Mouse (Mus musculus) R1 (cell line): Measurements from ENCODE around the gene Cyp46a1.
A peak's percentile ranks its signal among the peaks of the same experiment; 100 is the strongest.

Experiments
- DNase-seq: peaks from one replicate; pipeline ENCODE4 v3.0.0-alpha.2; 2018; ENCODE audit warnings: low read depth, low spot score

The Cyp46a1 gene

GRCm38 (mm10) chr12:108363796-108364195 is 29.6 kb downstream of the Cyp46a1 start:
- peak; percentile 76 for DNase-seq

GRCm38 (mm10) chr12:108365340-108365739 is 31.2 kb downstream of the Cyp46a1 start:
- no peak for DNase-seq

GRCm38 (mm10) chr12:108365868-108366267 is 31.7 kb downstream of the Cyp46a1 start:
- no peak for DNase-seq

- no peak for DNase-seq
Measured at GRCm38 (mm10) chr12:108367909-108368308, 33.7 kb downstream of the Cyp46a1 start.

- DNase-seq = no peak
Measured at GRCm38 (mm10) chr12:108368921-108369320, 34.7 kb downstream of the Cyp46a1 start.

- no peak for DNase-seq
Measured at GRCm38 (mm10) chr12:108370596-108371428, 36.6 kb downstream of the Cyp46a1 start, which contains the start of gene Eml1. Eml1 (plus strand) TSS chr12:108370957.

- no peak for DNase-seq
Measured at GRCm38 (mm10) chr12:108371429-108371765, 37.2 kb downstream of the Cyp46a1 start.

- DNase-seq = no peak
Measured at GRCm38 (mm10) chr12:108372241-108372640, 38.1 kb downstream of the Cyp46a1 start.

GRCm38 (mm10) chr12:108373611-108374010 is 39.4 kb downstream of the Cyp46a1 start:
- DNase-seq = no peak

GRCm38 (mm10) chr12:108374689-108375088 is 40.5 kb downstream of the Cyp46a1 start:
- no peak for DNase-seq

- DNase-seq = no peak
Measured at GRCm38 (mm10) chr12:108378379-108379133, 44.4 kb downstream of the Cyp46a1 start.

GRCm38 (mm10) chr12:108386476-108387232 is 52.5 kb downstream of the Cyp46a1 start:
- DNase-seq = no peak

GRCm38 (mm10) chr12:108389718-108390117 is 55.5 kb downstream of the Cyp46a1 start:
- DNase-seq = no peak

GRCm38 (mm10) chr12:108392254-108393044 is 58.3 kb downstream of the Cyp46a1 start:
- DNase-seq = no peak

- no peak for DNase-seq
Measured at GRCm38 (mm10) chr12:108393082-108393481, 58.9 kb downstream of the Cyp46a1 start.

- no peak for DNase-seq
Measured at GRCm38 (mm10) chr12:108393637-108394036, 59.5 kb downstream of the Cyp46a1 start.

GRCm38 (mm10) chr12:108394534-108395284 is 60.5 kb downstream of the Cyp46a1 start:
- DNase-seq = no peak

GRCm38 (mm10) chr12:108395285-108395660 is 61.1 kb downstream of the Cyp46a1 start:
- DNase-seq = no peak

GRCm38 (mm10) chr12:108396081-108396947 is 62.1 kb downstream of the Cyp46a1 start:
- DNase-seq = peak; percentile 90

- no peak for DNase-seq
Measured at GRCm38 (mm10) chr12:108398681-108399080, 64.5 kb downstream of the Cyp46a1 start.
